Mouse (Mus musculus): ENCODE measurements at regions not wholly inside any gene's neighbourhood (a gene's known extent, or its start where the extent isn't known, plus 50 kb on each side); places are given as distances from the start of the nearest gene placed in this dataset.

DNA sequence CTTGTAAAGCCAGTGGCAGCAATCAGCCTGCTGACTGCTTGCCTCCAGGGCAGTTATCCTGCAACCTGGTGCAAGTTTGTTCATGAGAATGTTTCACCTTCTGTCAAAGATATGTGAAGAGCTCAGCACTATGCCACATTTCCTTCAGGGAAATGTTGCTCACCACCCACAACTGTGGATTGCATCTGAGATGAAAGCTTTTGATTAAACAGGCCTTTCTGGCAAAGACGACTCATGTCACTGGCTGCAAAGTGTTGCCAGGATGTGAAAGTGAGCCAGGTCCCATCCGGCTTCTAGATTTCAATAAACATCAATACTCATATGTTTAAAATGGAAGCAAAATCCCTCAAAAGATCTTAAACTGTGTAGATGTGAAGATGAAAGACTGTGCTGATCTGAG is 2121.0 kb downstream of the Gm37988 start:
- no peak for DNase-seq (ENCODE audit: low spot score)

- DNase-seq (ENCODE audit: low spot score) = no peak
Measured at GRCm38 (mm10) chr1:6931876-6932275, 2124.2 kb downstream of the Gm37988 start.

DNA sequence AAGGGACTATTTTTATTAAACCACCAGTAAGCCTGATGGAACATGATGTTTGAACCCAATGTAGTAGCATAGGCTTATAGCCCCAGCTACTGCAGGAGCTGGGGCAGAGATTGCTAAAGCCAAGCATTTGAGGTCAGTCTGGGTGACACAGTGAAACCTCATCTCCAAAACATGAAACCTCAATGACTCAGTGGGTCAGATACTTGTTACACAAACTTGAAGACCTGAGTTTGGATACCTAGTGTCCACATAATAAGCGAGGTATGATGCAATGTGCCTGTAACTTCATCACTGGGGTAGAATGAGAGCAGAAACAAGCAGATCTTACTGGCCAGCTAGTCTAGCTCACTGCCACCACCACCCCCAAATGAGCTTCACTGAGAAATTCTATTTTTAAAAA is 2162.1 kb downstream of the Gm37988 start:
- no peak for DNase-seq (ENCODE audit: low spot score)

DNA sequence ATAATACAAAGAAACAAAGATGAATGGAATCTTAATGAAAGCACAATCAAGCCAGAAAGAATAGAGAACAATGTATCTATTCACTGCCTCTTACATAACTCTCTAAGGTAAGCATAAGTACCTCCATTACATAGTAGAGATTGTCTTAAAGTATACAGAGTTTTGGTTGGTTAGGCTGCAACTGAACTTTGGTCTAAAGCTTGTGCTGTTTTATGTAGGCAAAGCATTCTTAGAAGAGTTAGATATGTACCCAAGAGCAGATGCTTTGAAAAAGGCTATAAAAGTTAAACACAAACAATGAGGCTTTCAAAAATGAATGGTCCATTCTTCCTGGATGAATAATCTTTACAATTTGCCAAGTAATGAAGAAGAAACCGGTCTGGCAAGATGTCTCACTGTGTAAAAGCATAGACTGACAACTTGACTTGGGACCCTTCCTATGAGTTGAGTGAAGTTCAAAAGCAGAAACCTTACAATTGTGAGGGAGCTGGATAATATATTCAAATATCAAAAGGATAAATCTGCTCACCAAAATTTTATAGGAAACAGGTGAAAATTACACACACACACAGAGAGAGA is 2166.1 kb downstream of the Gm37988 start:
- DNase-seq (ENCODE audit: low spot score) = no peak

DNA sequence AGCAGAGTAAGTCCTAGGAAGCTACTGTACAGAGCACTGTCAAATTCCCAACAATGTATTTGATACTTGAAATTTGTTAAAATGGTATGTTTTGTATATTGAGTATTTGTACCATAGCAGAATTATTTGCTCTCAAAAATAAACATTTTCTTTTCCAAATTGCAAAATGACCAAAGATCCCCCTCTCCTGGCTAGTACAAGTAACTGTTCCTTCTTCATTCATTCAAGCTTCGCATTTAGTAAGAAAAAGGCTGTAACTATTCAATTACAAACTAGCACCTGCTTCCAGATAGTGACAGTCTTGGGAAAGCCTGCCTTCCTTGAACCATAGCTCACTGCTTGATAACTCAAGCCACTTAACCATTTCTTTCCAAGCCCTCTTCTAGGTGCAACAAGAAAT is 2171.9 kb downstream of the Gm37988 start:
- no peak for DNase-seq (ENCODE audit: low spot score)

DNA sequence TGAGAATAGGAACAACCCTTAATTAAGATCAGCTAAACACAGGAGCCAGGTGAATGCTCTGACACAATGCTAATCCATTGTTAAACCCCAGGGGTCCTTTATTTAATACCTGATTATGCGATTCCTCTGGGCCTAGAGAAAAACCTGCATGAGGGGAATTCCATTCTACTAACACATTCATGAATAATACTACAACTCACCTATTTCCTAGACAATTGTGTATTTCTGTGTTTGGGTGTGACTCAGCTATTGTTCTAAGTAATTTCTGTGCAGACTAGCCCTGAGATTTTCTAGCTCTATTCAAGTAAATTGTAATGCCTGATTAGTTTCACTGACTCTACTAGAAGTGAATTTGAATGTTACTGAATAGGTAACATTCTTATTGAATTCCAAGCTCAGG is 2176.5 kb downstream of the Gm37988 start:
- no peak for DNase-seq (ENCODE audit: low spot score)

- no peak for DNase-seq (ENCODE audit: low spot score)
Measured at GRCm38 (mm10) chr1:6997611-6998010, 2189.9 kb downstream of the Gm37988 start.

DNA sequence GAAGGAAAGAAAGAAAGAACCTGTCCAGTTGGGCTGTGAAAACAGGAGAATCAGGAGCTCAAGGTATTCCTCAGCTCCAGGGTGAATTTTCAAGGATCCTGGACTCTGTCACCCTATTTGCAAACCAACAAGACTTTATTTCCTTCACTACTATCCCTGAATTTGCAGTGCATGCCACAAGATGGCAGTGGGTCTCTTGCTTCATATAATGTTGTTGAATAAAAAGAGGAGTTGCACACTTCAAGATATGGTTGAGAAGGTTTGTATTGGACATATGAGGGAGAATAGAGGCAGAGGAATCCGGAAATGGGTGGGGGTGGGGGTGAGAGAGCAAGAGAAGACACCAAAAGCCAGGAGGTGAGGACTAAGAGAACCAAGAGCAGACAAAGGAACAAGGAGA is 2202.5 kb downstream of the Gm37988 start:
- peak; percentile 18 for DNase-seq (ENCODE audit: low spot score)
